Mouse (Mus musculus) hindbrain, postnatal 0 days (tissue): ENCODE results near the gene Arhgap24. TPM values are rescaled to one million over a fixed set of nuclear protein-coding genes. Genes with fewer than 3 reads are reported as not detected.

ENCODE experiments used
- ATAC-seq: fragments of 200-750 bp; cut with Nextera tagmentation; 2 replicates; pipeline ENCODE4 v1.8.0; 2017; ENCODE audit warnings: mild to moderate bottlenecking, moderate TSS enrichment, moderate library complexity
- DNase-seq: peaks from one replicate; pipeline ENCODE4 v3.0.0-alpha.2; 2015; ENCODE audit warnings: low spot score
- H3K27ac ChIP-seq: fragments of 300-500 bp; sonication (generic); 2 replicates; pipeline ENCODE4 v1.5.1; 2014; ENCODE audit warnings: mild to moderate bottlenecking
- H3K27me3 ChIP-seq: fragments of 300-500 bp; sonication (generic); 2 replicates; pipeline ENCODE4 v1.6.1; 2014; ENCODE audit warnings: low read length, mixed read lengths; ENCODE audit not compliant: insufficient read depth
- H3K36me3 ChIP-seq: fragments of 300-500 bp; sonication (generic); 2 replicates; pipeline ENCODE4 v1.6.1; 2014; ENCODE audit warnings: low read length, mixed read lengths; ENCODE audit not compliant: insufficient read depth
- H3K4me1 ChIP-seq: fragments of 300-500 bp; sonication (generic); 2 replicates; pipeline ENCODE4 v1.6.1; 2014; ENCODE audit warnings: antibody characterized with exemption, low read length, mixed read lengths; ENCODE audit not compliant: insufficient read depth
- H3K4me2 ChIP-seq: fragments of 300-500 bp; sonication (generic); 2 replicates; pipeline ENCODE4 v1.6.1; 2014; ENCODE audit warnings: low read depth, mild to moderate bottlenecking, low read length, moderate library complexity, mixed read lengths
- H3K4me3 ChIP-seq: fragments of 300-500 bp; sonication (generic); 2 replicates; pipeline ENCODE4 v1.5.1; 2014; ENCODE audit warnings: low read length
- H3K9ac ChIP-seq: fragments of 300-500 bp; sonication (generic); replicated peaks from 2 replicates; pipeline ENCODE4 v1.6.1; 2014; ENCODE audit warnings: mild to moderate bottlenecking, low read length, moderate library complexity, mixed read lengths
- H3K9me3 ChIP-seq: fragments of 300-500 bp; sonication (generic); 2 replicates; pipeline ENCODE4 v1.6.1; 2016; ENCODE audit warnings: low read length, mixed read lengths
- CTCF ChIP-seq: IDR thresholded peaks from 2 replicates; pipeline ENCODE4 v1.5.1; 2016; ENCODE audit warnings: antibody characterized with exemption, control low read depth, low read depth
- WGBS: fragments of 180-500 bp; shearing (Covaris S2); extraction: QIAGEN DNeasy Blood & Tissue Kit; methylation state at CpG from one replicate; pipeline ENCODE4 v1.1.7; 2014; 5-methylcytosine and 5-hydroxymethylcytosine counted together
- polyA plus RNA-seq: library from polyadenylated mRNA; unstranded; fragments of >200 nt; fragmentation: Nextera tagmentation; extraction: Ambion mirVana; gene quantifications from 2 replicates; pipeline ENCODE4 v1.2.1, GENCODE M21; 2015
- total RNA-seq: library from RNA; depleted of rRNA; stranded (reverse); fragments of >200 nt; gene quantifications from 2 replicates; pipeline ENCODE4 v1.2.3, GENCODE M21; 2014

Gene Arhgap24
- total and polyA plus RNA-seq, 2 experiments from 2014 or later = 11.4 to 14.2 TPM

DNA sequence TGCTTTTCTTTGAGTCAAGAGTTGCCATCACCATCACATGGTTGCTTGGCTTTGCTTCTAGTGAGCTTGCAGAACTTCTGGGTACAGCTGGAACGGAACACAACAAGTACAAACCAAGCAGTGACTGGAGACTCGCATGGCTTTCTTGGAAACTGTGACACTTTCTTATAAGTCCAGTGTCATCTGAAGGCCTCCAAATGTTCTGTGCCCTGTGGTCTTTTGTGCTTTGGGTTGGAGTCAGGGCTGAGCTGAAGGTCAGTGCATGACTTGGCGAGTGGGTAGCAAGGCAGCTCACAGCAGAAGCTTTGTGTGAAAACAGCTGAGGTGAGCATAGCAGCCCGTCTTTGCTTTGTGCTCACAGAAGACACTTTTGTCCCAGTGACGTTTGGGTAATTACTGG, 87.6 kb downstream of the Arhgap24 start:
- no peak overlapping the region for H3K9ac ChIP-seq
- TF ChIP-seq CTCF = no peak
- no peaks in the 10 kb centered on the region for H3K9me3 ChIP-seq
- no peak overlapping the region for H3K4me3 ChIP-seq
- no peak for DNase-seq
- H3K27me3 ChIP-seq = no peaks in the 10 kb centered on the region
- no peaks in the 10 kb centered on the region for H3K4me1 ChIP-seq
- no peak overlapping the region for H3K4me2 ChIP-seq
- ATAC-seq = no peak
- no peak overlapping the region for H3K27ac ChIP-seq
- H3K36me3 ChIP-seq = no peaks in the 10 kb centered on the region
- 65% methylated on average over 5 of the region's 5 CpGs for WGBS

- Histone ChIP-seq H3K9ac (no peak overlapping the region), H3K9me3 (peaks cover 3% of the 10 kb centered on the region; the same call in 1 of the 2 replicates), H3K4me3 (no peak overlapping the region), H3K4me1 (no peaks in the 10 kb centered on the region), H3K36me3 (no peaks in the 10 kb centered on the region), H3K4me2 (no peak overlapping the region), H3K27ac (no peak overlapping the region), H3K27me3 (no peaks in the 10 kb centered on the region)
- DNase-seq (no peak), ATAC-seq (no peak)
- no peak for TF ChIP-seq CTCF
- WGBS = 91% methylated on average over 2 of the region's 2 CpGs
These were observed 90.3 kb downstream of the Arhgap24 start for GRCm38 (mm10) chr5:102571445-102571844.

- no peak overlapping the region for H3K27ac ChIP-seq
- no peak overlapping the region for H3K9ac ChIP-seq
- ATAC-seq = no peak
- 93% methylated on average over 3 of the region's 3 CpGs for WGBS
- no peak for DNase-seq
- no peaks in the 10 kb centered on the region for H3K4me1 ChIP-seq
- no peak for TF ChIP-seq CTCF
- no peak overlapping the region for H3K4me2 ChIP-seq
- H3K9me3 ChIP-seq = peaks cover 3% of the 10 kb centered on the region; the same call in 1 of the 2 replicates
- no peak overlapping the region for H3K4me3 ChIP-seq
- H3K27me3 ChIP-seq = no peaks in the 10 kb centered on the region
- H3K36me3 ChIP-seq = no peaks in the 10 kb centered on the region
These were observed 95.6 kb downstream of the Arhgap24 start for GRCm38 (mm10) chr5:102576750-102577149.

DNA sequence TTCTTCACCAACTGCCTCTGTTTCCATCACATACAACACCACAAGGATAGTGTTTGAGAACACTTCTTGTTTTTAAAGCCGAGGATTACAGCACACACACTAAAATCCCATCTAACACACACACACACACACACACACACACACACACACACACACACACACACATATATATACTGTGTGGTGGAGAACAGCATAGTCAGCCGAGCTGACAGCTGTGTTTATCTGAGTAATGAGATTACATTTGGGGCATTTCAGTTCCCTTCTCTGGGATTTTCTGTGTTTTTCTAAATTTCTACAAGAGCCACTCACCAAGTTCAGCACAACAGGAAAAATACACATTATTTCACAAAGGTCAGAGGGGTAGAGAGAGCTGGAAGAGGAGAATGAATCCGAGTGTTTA, 96.5 kb downstream of the Arhgap24 start:
- ATAC-seq (no peak), DNase-seq (no peak)
- no peak overlapping the region for H3K27ac ChIP-seq
- no peaks in the 10 kb centered on the region for H3K27me3 ChIP-seq
- no peak overlapping the region for H3K4me2 ChIP-seq
- no peak overlapping the region for H3K9ac ChIP-seq
- no peak for TF ChIP-seq CTCF
- no peak overlapping the region for H3K4me3 ChIP-seq
- WGBS = 64% methylated on average over 3 of the region's 3 CpGs
- no peaks in the 10 kb centered on the region for H3K4me1 ChIP-seq
- H3K9me3 ChIP-seq = peaks cover 3% of the 10 kb centered on the region; the same call in 1 of the 2 replicates
- H3K36me3 ChIP-seq = no peaks in the 10 kb centered on the region

DNA sequence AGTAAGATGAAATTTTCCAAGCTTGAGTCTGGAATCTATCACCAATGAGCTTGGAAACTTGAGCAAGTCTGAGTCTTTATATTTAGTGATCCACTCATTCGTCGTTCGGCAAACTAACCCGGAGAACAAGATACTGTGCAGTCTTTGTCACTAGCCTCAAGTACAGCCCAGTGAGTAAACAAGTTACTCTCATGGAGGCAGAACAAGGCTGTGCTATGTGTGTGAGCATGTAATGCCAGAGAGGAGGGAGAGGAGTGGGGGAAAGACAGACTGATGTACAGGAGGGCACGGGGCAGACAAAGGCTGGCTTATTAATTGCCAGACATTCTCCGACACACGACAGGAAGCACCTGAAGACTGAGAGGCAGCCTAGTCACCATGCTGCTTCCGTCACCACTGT, 97.2 kb downstream of the Arhgap24 start:
- H3K9ac ChIP-seq = no peak overlapping the region
- no peak for ATAC-seq
- no peaks in the 10 kb centered on the region for H3K4me1 ChIP-seq
- peaks cover 3% of the 10 kb centered on the region; the same call in 1 of the 2 replicates for H3K9me3 ChIP-seq
- no peak overlapping the region for H3K4me2 ChIP-seq
- TF ChIP-seq CTCF = no peak
- H3K27ac ChIP-seq = no peak overlapping the region
- no peaks in the 10 kb centered on the region for H3K36me3 ChIP-seq
- 78% methylated on average over 8 of the region's 8 CpGs for WGBS
- no peak for DNase-seq
- no peak overlapping the region for H3K4me3 ChIP-seq
- no peaks in the 10 kb centered on the region for H3K27me3 ChIP-seq

DNA sequence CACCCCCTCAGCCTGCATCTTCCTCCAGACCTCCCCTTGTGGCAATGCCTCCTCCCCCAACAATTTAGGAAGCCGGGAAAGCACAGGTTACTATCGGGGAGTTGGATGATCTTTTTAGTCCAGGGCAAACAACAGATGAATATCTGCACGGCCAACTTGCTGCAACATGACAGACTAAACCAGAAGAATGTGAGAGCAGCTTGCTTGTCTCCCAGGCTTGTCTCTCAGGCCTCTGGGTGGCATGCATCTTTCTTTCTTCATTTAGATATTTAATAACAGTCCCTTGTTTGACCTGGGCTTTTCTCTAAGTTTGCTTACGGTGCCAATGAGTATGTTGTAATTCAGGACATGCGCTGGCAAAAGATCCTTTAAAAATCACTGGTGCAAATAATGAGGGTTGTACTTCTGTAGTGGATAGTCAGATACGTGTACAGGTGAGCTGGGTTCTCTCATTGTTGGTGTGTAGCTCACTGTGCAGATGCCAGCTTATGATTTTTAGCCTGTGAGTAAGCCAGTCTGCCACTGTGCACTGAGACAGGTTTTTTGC, 101.7 kb downstream of the Arhgap24 start:
- WGBS = 72% methylated on average over 6 of the region's 6 CpGs
- H3K27me3 ChIP-seq = no peaks in the 10 kb centered on the region
- no peak for ATAC-seq

GRCm38 (mm10) chr5:102591422-102591821, 110.2 kb downstream of the Arhgap24 start:
- H3K4me3 ChIP-seq = no peak overlapping the region
- 86% methylated on average over 1 of the region's 1 CpGs for WGBS
- no peak overlapping the region for H3K4me2 ChIP-seq
- ATAC-seq (no peak), DNase-seq (no peak)
- no peaks in the 10 kb centered on the region for H3K9me3 ChIP-seq
- no peak overlapping the region for H3K27ac ChIP-seq
- no peak overlapping the region for H3K9ac ChIP-seq
- H3K4me1 ChIP-seq = no peaks in the 10 kb centered on the region
- no peaks in the 10 kb centered on the region for H3K36me3 ChIP-seq
- TF ChIP-seq CTCF = no peak
- no peaks in the 10 kb centered on the region for H3K27me3 ChIP-seq

More for the DNA sequence above, 101.7 kb downstream of the Arhgap24 start:
- no peak for TF ChIP-seq CTCF
- no peaks in the 10 kb centered on the region for H3K9me3 ChIP-seq
- DNase-seq = no peak
- H3K4me1 ChIP-seq = no peaks in the 10 kb centered on the region
- H3K27ac ChIP-seq = no peak overlapping the region
- no peak overlapping the region for H3K9ac ChIP-seq
- H3K4me2 ChIP-seq = no peak overlapping the region
- no peak overlapping the region for H3K4me3 ChIP-seq
- H3K36me3 ChIP-seq = no peaks in the 10 kb centered on the region
